Mouse (Mus musculus): Measurements from ENCODE around the gene Itga8. TPM values are rescaled to one million over a fixed set of nuclear protein-coding genes. Genes with fewer than 3 reads are reported as not detected.

Itga8 gene
- polyA plus RNA-seq, 1 experiment = 3.8 TPM

DNA sequence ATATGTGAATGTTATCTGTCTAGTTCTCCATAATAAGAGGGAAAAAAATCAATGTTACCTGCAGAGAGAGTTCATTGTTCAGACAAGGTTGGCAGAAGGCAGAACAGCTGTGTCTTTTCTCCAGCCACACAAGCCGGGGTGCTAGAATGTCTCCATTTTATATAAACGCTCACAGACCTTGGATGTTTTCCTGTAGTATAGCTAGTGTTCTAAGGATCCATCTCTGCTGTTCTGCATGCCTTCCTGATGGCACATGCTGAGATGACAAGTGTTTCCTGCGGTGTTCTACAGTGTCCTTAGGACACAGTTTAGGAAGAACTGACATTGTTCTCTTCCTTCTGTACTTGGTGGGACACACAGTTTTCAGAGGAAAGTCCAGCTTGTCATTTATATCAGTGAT lies 192.4 kb downstream of the Itga8 start:
- TF ChIP-seq CTCF (IDR thresholded peaks at IDR 0.05; ENCODE audit: extremely low read depth, insufficient read depth, insufficient read length, insufficient replicate concordance) = no peak
- no peak for TF ChIP-seq POLR2A (IDR thresholded peaks at IDR 0.05; ENCODE audit: low read depth, low read length)

DNA sequence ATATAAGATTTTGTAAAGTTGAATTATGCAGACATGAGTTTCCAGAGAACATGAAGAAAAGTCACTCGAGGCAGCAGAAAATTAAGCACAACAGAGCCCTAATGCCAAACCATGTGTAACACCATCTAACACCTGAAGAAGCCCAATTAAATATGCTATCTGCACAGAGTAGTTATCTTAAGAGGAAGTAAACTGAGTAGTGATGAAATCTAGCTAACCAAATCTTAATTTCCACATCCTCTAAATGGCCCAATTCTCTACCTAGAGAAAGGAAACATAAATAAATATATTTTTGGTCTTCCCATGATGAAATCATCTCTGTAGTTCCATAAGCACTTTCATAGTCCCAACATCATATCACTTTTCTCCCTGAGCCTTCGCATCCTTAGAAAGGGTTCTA lies 193.4 kb downstream of the Itga8 start:
- 83% methylated on average over 2 of the region's 2 CpGs for WGBS
- TF ChIP-seq POLR2A (IDR thresholded peaks at IDR 0.05; ENCODE audit: low read depth, low read length) = no peak
- no peak for TF ChIP-seq CTCF (IDR thresholded peaks at IDR 0.05; ENCODE audit: extremely low read depth, insufficient read depth, insufficient read length, insufficient replicate concordance)
- no peak for DNase-seq (ENCODE audit: low read depth in 1 of 2, low spot score in 2 of 2)
- no peak overlapping the region for H3K27ac ChIP-seq (ENCODE audit: insufficient read depth, low read length)
- H3K4me3 ChIP-seq (ENCODE audit: extremely low read depth, insufficient read depth, insufficient read length) = no peak overlapping the region
- no peaks in the 10 kb centered on the region for H3K4me1 ChIP-seq (ENCODE audit: control insufficient read depth, insufficient read depth, insufficient read length)
- H3K36me3 ChIP-seq (ENCODE audit: control insufficient read depth, insufficient read depth, low read length) = no peaks in the 10 kb centered on the region
- no peaks in the 10 kb centered on the region for H3K27me3 ChIP-seq (ENCODE audit: control insufficient read depth, insufficient read depth, low read length)

More for the DNA sequence above, 192.4 kb downstream of the Itga8 start:
- Histone ChIP-seq H3K4me3 (ENCODE audit: extremely low read depth, insufficient read depth, insufficient read length) (no peak overlapping the region), H3K27ac (ENCODE audit: insufficient read depth, low read length) (no peak overlapping the region), H3K4me1 (ENCODE audit: control insufficient read depth, insufficient read depth, insufficient read length) (no peaks in the 10 kb centered on the region), H3K36me3 (ENCODE audit: control insufficient read depth, insufficient read depth, low read length) (no peaks in the 10 kb centered on the region), H3K27me3 (ENCODE audit: control insufficient read depth, insufficient read depth, low read length) (no peaks in the 10 kb centered on the region)
- DNase-seq (ENCODE audit: low read depth in 1 of 2, low spot score in 2 of 2) = no peak
- WGBS = 91% methylated on average over 3 of the region's 3 CpGs

DNA sequence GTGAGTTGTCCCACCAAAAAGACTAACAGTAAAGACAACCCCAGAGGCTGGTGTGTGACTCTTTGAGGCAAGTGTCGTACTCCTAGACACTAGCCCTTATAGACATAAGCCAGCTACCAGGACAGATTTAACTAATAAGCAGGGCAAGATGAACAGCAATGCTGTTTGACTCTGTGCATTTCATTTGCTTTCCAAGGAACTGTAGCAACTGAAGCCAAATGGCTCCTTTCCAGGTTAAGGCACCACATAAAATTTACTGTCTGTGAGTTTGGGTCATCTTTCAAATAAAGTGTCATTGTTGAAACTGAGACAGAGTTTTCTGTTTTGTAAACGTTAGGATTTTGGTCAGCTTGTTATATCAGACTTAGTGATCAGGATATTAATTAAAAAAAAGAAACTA lies 194.5 kb downstream of the Itga8 start:
- Histone ChIP-seq H3K27me3 (ENCODE audit: control insufficient read depth, insufficient read depth, low read length) (no peaks in the 10 kb centered on the region), H3K4me1 (ENCODE audit: control insufficient read depth, insufficient read depth, insufficient read length) (no peaks in the 10 kb centered on the region), H3K27ac (ENCODE audit: insufficient read depth, low read length) (no peak overlapping the region), H3K36me3 (ENCODE audit: control insufficient read depth, insufficient read depth, low read length) (no peaks in the 10 kb centered on the region), H3K4me3 (ENCODE audit: extremely low read depth, insufficient read depth, insufficient read length) (no peak overlapping the region)
- TF ChIP-seq CTCF (IDR thresholded peaks at IDR 0.05; ENCODE audit: extremely low read depth, insufficient read depth, insufficient read length, insufficient replicate concordance) = no peak
- TF ChIP-seq POLR2A (IDR thresholded peaks at IDR 0.05; ENCODE audit: low read depth, low read length) = no peak
- no peak for DNase-seq (ENCODE audit: low read depth in 1 of 2, low spot score in 2 of 2)
- WGBS = 75% methylated on average over 2 of the region's 2 CpGs

DNA sequence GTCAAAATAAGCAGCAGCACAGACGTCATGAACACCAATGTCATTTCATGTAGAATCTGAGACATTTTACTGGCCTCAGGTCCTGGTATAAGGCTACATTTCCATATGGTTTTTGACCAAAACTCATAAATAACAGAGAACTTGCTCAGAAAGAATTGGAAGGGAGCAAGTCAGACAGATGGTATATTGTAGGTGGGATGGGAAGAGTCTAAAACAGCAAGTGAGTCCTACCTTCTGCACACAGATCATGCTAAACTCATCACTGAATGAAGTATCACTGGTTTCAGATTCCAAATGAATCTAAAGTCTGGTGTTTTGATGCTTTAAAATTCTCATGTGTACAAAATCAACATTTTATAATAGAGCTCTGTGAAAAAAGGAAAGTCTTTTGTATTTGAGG lies 198.5 kb downstream of the Itga8 start:
- WGBS = 89% methylated on average over 1 of the region's 1 CpGs
- Histone ChIP-seq H3K4me3 (ENCODE audit: extremely low read depth, insufficient read depth, insufficient read length) (no peak overlapping the region), H3K4me1 (ENCODE audit: control insufficient read depth, insufficient read depth, insufficient read length) (no peaks in the 10 kb centered on the region), H3K27me3 (ENCODE audit: control insufficient read depth, insufficient read depth, low read length) (no peaks in the 10 kb centered on the region), H3K27ac (ENCODE audit: insufficient read depth, low read length) (no peak overlapping the region), H3K36me3 (ENCODE audit: control insufficient read depth, insufficient read depth, low read length) (no peaks in the 10 kb centered on the region)
- DNase-seq (ENCODE audit: low read depth in 1 of 2, low spot score in 2 of 2) = no peak
- TF ChIP-seq CTCF (IDR thresholded peaks at IDR 0.05; ENCODE audit: extremely low read depth, insufficient read depth, insufficient read length, insufficient replicate concordance) (no peak), POLR2A (IDR thresholded peaks at IDR 0.05; ENCODE audit: low read depth, low read length) (no peak)

DNA sequence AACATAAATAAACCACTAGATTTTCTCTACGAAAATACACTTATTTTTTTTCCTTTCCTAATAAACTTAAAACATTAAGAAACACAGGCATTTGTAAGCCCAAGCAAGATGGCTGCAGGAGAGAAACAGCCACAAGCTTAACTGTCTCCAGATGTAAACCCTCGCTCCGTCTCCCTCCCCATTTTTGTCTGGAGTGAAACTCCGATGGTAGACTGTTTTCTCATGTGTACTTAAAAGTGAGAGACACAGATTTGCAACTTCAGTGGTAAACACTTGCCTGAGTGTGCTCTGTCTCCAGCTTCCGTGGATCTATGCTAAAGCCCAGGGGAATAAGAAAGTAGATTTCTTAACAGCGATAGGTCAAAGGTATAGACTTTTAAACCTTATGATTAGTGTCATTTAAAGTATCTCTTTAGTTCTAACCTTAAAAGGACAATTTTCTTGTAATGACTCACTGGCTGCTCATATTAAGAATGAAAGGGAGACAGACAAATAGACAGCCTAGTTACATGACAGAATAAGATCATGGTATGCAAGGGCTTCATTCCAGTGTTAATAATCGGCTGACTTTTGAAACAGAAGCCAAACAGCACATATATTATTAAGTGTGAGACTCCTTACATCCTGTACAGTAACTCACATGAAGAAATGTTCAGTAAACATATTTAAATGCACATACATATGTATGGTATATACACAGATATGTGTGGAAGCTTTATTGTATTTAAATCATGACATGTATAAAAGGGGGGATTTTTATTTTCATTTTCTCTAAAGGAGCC lies 209.3 kb downstream of the Itga8 start:
- no peak for TF ChIP-seq POLR2A (IDR thresholded peaks at IDR 0.05; ENCODE audit: low read depth, low read length)
- no peak for TF ChIP-seq CTCF (IDR thresholded peaks at IDR 0.05; ENCODE audit: extremely low read depth, insufficient read depth, insufficient read length, insufficient replicate concordance)
- no peaks in the 10 kb centered on the region for H3K27me3 ChIP-seq (ENCODE audit: control insufficient read depth, insufficient read depth, low read length)
- no peak overlapping the region for H3K4me3 ChIP-seq (ENCODE audit: extremely low read depth, insufficient read depth, insufficient read length)
- no peaks in the 10 kb centered on the region for H3K4me1 ChIP-seq (ENCODE audit: control insufficient read depth, insufficient read depth, insufficient read length)
- DNase-seq (ENCODE audit: low read depth in 1 of 2, low spot score in 2 of 2) = no peak
- WGBS = 87% methylated on average over 7 of the region's 7 CpGs
- H3K36me3 ChIP-seq (ENCODE audit: control insufficient read depth, insufficient read depth, low read length) = no peaks in the 10 kb centered on the region
- H3K27ac ChIP-seq (ENCODE audit: insufficient read depth, low read length) = no peak overlapping the region

DNA sequence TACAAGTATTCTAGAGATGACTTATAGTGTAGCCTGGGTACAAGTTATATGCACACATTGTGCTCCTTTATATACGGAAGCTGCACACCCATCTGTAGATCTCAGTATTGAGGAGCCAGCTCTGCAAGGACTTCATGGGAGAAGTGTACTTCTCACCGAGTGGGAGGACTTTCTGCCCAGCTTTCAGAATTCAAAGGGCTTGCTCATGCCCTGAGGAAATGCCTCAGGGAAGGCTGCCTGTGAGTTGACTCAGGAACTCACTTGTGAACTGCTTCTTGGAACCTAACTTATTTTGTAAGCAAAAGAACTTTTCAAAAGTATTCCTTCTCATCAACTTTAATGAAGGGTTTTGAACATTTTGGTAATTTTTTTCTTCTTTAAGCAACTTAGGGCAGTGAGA lies 210.7 kb downstream of the Itga8 start:
- DNase-seq (ENCODE audit: low read depth in 1 of 2, low spot score in 2 of 2) = no peak
- TF ChIP-seq POLR2A (IDR thresholded peaks at IDR 0.05; ENCODE audit: low read depth, low read length) = no peak
- no peak for TF ChIP-seq CTCF (IDR thresholded peaks at IDR 0.05; ENCODE audit: extremely low read depth, insufficient read depth, insufficient read length, insufficient replicate concordance)
- Histone ChIP-seq H3K36me3 (ENCODE audit: control insufficient read depth, insufficient read depth, low read length) (no peaks in the 10 kb centered on the region), H3K27ac (ENCODE audit: insufficient read depth, low read length) (no peak overlapping the region), H3K4me3 (ENCODE audit: extremely low read depth, insufficient read depth, insufficient read length) (no peak overlapping the region), H3K4me1 (ENCODE audit: control insufficient read depth, insufficient read depth, insufficient read length) (no peaks in the 10 kb centered on the region), H3K27me3 (ENCODE audit: control insufficient read depth, insufficient read depth, low read length) (no peaks in the 10 kb centered on the region)
- WGBS = 74% methylated on average over 2 of the region's 2 CpGs

DNA sequence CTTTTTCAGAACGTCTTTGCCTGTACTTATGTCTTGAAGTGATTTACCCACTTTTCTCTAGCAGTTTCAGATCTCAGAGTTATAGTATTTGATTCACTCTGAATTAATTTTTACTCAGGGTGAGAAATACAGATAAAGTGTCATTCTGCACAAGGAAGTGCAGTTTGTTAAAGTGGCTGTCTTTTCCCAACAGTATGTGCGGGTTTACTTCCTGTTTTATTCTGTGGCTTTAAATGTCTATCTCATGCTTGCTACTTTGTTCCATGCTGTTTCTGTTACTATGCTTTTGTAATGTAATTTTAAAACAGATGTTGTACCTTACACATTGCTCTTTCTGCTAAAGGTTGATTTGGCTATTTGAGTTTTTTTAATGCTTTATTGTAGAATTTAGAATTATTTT lies 216.2 kb downstream of the Itga8 start:
- WGBS = 47% methylated on average over 2 of the region's 2 CpGs
- DNase-seq (ENCODE audit: low read depth in 1 of 2, low spot score in 2 of 2) = no peak
- TF ChIP-seq CTCF (IDR thresholded peaks at IDR 0.05; ENCODE audit: extremely low read depth, insufficient read depth, insufficient read length, insufficient replicate concordance) = no peak
- TF ChIP-seq POLR2A (IDR thresholded peaks at IDR 0.05; ENCODE audit: low read depth, low read length) = no peak

More for the DNA sequence above, 216.2 kb downstream of the Itga8 start:
- Histone ChIP-seq H3K27me3 (ENCODE audit: control insufficient read depth, insufficient read depth, low read length) (no peaks in the 10 kb centered on the region), H3K4me1 (ENCODE audit: control insufficient read depth, insufficient read depth, insufficient read length) (no peaks in the 10 kb centered on the region), H3K36me3 (ENCODE audit: control insufficient read depth, insufficient read depth, low read length) (no peaks in the 10 kb centered on the region), H3K27ac (ENCODE audit: insufficient read depth, low read length) (no peak overlapping the region), H3K4me3 (ENCODE audit: extremely low read depth, insufficient read depth, insufficient read length) (no peak overlapping the region)
